Mouse (Mus musculus) forebrain, embryonic 11.5 days (tissue): ENCODE results near the gene Fsd1. TPM values are rescaled to one million over a fixed set of nuclear protein-coding genes. Genes with fewer than 3 reads are reported as not detected.

Experiments used
- ATAC-seq: fragments of 200-750 bp; cut with Nextera tagmentation; replicated peaks from 2 replicates; pipeline ENCODE4 v1.8.0; 2017; ENCODE audit warnings: moderate TSS enrichment; ENCODE audit not compliant: low FRiP score
- DNase-seq: peaks from one replicate; pipeline ENCODE4 v3.0.0-alpha.2; 2017; ENCODE audit warnings: low spot score
- H3K27ac ChIP-seq: fragments of 300-500 bp; sonication (generic); 2 replicates; pipeline ENCODE4 v1.5.1; 2014; ENCODE audit warnings: low read depth, low read length
- H3K27me3 ChIP-seq: fragments of 300-500 bp; sonication (generic); 2 replicates; pipeline ENCODE4 v1.6.1; 2014; ENCODE audit warnings: mild to moderate bottlenecking, low read length, mixed read lengths; ENCODE audit not compliant: control insufficient read depth, insufficient read depth
- H3K36me3 ChIP-seq: fragments of 300-500 bp; sonication (generic); 2 replicates; pipeline ENCODE4 v1.6.1; 2014; ENCODE audit warnings: mild to moderate bottlenecking, low read length, moderate library complexity, mixed read lengths; ENCODE audit not compliant: control insufficient read depth, insufficient read depth
- H3K4me1 ChIP-seq: fragments of 300-500 bp; sonication (generic); replicated peaks from 2 replicates; pipeline ENCODE4 v1.6.1; 2014; ENCODE audit warnings: low read length, mixed read lengths; ENCODE audit not compliant: control insufficient read depth, insufficient read depth
- H3K4me2 ChIP-seq: fragments of 300-500 bp; sonication (generic); 2 replicates; pipeline ENCODE4 v1.6.1; 2014; ENCODE audit warnings: low read depth, mild to moderate bottlenecking, low read length, moderate library complexity, mixed read lengths; ENCODE audit not compliant: severe bottlenecking
- H3K4me3 ChIP-seq: fragments of 300-500 bp; sonication (generic); 2 replicates; pipeline ENCODE4 v1.5.1; 2014; ENCODE audit warnings: low read depth, low read length
- H3K9ac ChIP-seq: fragments of 300-500 bp; sonication (generic); 2 replicates; pipeline ENCODE4 v1.6.1; 2014; ENCODE audit warnings: low read length
- H3K9me3 ChIP-seq: fragments of 300-500 bp; sonication (generic); 2 replicates; pipeline ENCODE4 v1.6.1; 2016; ENCODE audit warnings: low read length, mixed read lengths; ENCODE audit not compliant: control insufficient read depth
- WGBS: fragments of 180-500 bp; shearing (Covaris S2); extraction: QIAGEN DNeasy Blood & Tissue Kit; methylation state at CpG from one replicate; pipeline ENCODE4 v1.1.7; 2014; 5-methylcytosine and 5-hydroxymethylcytosine counted together
- polyA plus RNA-seq: library from polyadenylated mRNA; unstranded; fragments of >200 nt; fragmentation: Nextera tagmentation; extraction: Ambion mirVana; gene quantifications from 2 replicates; pipeline ENCODE4 v1.2.1, GENCODE M21; 2014

Fsd1 gene
- polyA plus RNA-seq, 1 experiment from 2014 or later = 61.9 TPM

- Histone ChIP-seq H3K36me3 (no peaks in the 10 kb centered on the region), H3K4me1 (peaks cover 2% of the 10 kb centered on the region; the same call in 1 of the 2 replicates), H3K4me2 (no peak within 1 kb of the TSS), H3K9me3 (no peaks in the 10 kb centered on the region), H3K9ac (no peak within 1 kb of the TSS), H3K4me3 (no peak within 1 kb of the TSS), H3K27ac (no peak within 1 kb of the TSS), H3K27me3 (no peaks in the 10 kb centered on the region)
- 81% methylated on average over 6 of the region's 6 CpGs for WGBS
- peak; percentile 42 for DNase-seq
- no peak for ATAC-seq
Measured at GRCm38 (mm10) chr17:55952447-55953027, 33.8 kb upstream of the Fsd1 start, which contains the start of gene Ebi3. Ebi3 (plus strand) TSS chr17:55952640.

DNA sequence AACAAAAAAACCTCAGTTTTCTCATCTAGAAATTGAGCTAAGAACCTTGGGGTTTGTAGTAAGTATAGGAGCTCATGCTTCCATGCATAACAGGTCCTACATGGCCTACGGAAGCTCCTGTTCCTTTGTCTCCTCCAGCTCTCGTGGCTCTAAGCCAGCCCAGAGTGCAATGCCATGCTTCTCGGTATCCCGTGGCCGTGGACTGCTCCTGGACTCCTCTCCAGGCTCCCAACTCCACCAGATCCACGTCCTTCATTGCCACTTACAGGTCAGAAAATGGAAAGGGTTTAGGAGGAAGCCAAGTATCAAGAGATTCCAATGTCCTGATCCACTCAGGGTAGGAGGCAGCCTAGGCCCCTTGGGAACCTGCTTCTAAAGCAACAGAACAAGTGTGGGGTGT is 32.6 kb upstream of the Fsd1 start:
- no peaks in the 10 kb centered on the region for H3K9me3 ChIP-seq
- no peak overlapping the region for H3K4me3 ChIP-seq
- H3K4me1 ChIP-seq = peaks cover 5% of the 10 kb centered on the region
- H3K27me3 ChIP-seq = no peaks in the 10 kb centered on the region
- DNase-seq = no peak
- no peak overlapping the region for H3K9ac ChIP-seq
- no peak overlapping the region for H3K4me2 ChIP-seq
- 84% methylated on average over 6 of the region's 6 CpGs for WGBS
- no peak for ATAC-seq
- no peaks in the 10 kb centered on the region for H3K36me3 ChIP-seq
- H3K27ac ChIP-seq = no peak overlapping the region

DNA sequence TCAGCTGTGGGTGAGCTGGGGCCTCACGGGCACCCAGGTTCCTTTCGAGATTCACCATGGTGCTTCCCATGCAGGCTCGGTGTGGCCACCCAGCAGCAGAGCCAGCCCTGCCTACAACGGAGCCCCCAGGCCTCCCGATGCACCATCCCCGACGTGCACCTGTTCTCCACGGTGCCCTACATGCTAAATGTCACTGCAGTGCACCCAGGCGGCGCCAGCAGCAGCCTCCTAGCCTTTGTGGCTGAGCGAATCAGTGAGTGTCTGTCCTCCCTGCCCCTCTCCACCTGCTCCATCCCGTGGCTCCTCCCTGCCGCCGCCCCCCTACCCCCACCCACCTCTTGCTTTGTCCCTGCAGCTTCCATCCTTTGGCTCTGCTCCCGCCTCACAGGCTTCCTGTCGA is 32.1 kb upstream of the Fsd1 start:
- no peaks in the 10 kb centered on the region for H3K9me3 ChIP-seq
- WGBS = 32% methylated on average over 16 of the region's 16 CpGs
- ATAC-seq (no peak), DNase-seq (peak; percentile 52)
- H3K27me3 ChIP-seq = no peaks in the 10 kb centered on the region
- no peak overlapping the region for H3K4me2 ChIP-seq
- no peaks in the 10 kb centered on the region for H3K36me3 ChIP-seq
- peaks cover 5% of the 10 kb centered on the region for H3K4me1 ChIP-seq
- no peak overlapping the region for H3K9ac ChIP-seq
- no peak overlapping the region for H3K27ac ChIP-seq
- no peak overlapping the region for H3K4me3 ChIP-seq

- Histone ChIP-seq H3K27ac (no peak overlapping the region), H3K9ac (peak overlapping the region; percentile 60), H3K36me3 (no peaks in the 10 kb centered on the region), H3K9me3 (no peaks in the 10 kb centered on the region), H3K4me3 (peak overlapping the region; percentile 46), H3K4me1 (peaks cover 10% of the 10 kb centered on the region), H3K27me3 (no peaks in the 10 kb centered on the region), H3K4me2 (peak overlapping the region; percentile 88)
- whole genome bisulfite sequencing = under 1% methylated on average over 26 of the region's 26 CpGs
- ATAC-seq = peak; percentile 28
- DNase-seq = peak; percentile 84
Measured at GRCm38 (mm10) chr17:55956129-55956528, 30.2 kb upstream of the Fsd1 start.

DNA sequence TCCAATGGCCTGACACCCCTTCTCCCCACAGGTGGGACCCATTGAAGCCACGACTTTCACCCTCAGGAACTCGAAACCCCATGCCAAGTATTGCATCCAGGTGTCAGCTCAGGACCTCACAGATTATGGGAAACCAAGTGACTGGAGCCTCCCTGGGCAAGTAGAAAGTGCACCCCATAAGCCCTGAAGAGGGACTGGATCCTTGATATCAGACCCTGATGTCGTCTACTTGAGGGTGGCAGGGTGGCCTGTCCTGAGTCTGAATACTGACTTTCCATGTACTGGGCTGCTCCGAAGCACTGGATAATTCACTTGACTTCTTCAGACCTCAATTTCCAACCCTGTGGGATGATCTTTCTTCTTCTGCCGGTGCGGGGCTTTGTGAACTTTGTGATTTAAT is 29.7 kb upstream of the Fsd1 start:
- H3K9ac ChIP-seq = peak overlapping the region; percentile 60
- ATAC-seq (no peak), DNase-seq (peak; percentile 49)
- H3K27ac ChIP-seq = no peak overlapping the region
- no peaks in the 10 kb centered on the region for H3K36me3 ChIP-seq
- H3K4me2 ChIP-seq = peak overlapping the region; percentile 88
- H3K4me3 ChIP-seq = peak overlapping the region; percentile 46
- no peaks in the 10 kb centered on the region for H3K27me3 ChIP-seq
- peaks cover 10% of the 10 kb centered on the region for H3K4me1 ChIP-seq
- 38% methylated on average over 6 of the region's 6 CpGs for WGBS
- H3K9me3 ChIP-seq = no peaks in the 10 kb centered on the region

GRCm38 (mm10) chr17:55957168-55957567 is 29.1 kb upstream of the Fsd1 start:
- Histone ChIP-seq H3K4me1 (peaks cover 10% of the 10 kb centered on the region), H3K4me2 (no peak overlapping the region), H3K4me3 (no peak overlapping the region), H3K27me3 (no peaks in the 10 kb centered on the region), H3K9me3 (no peaks in the 10 kb centered on the region), H3K9ac (no peak overlapping the region), H3K36me3 (no peaks in the 10 kb centered on the region), H3K27ac (no peak overlapping the region)
- WGBS = 11% methylated on average over 9 of the region's 9 CpGs
- peak; percentile 34 for ATAC-seq
- peak; percentile 87 for DNase-seq

DNA sequence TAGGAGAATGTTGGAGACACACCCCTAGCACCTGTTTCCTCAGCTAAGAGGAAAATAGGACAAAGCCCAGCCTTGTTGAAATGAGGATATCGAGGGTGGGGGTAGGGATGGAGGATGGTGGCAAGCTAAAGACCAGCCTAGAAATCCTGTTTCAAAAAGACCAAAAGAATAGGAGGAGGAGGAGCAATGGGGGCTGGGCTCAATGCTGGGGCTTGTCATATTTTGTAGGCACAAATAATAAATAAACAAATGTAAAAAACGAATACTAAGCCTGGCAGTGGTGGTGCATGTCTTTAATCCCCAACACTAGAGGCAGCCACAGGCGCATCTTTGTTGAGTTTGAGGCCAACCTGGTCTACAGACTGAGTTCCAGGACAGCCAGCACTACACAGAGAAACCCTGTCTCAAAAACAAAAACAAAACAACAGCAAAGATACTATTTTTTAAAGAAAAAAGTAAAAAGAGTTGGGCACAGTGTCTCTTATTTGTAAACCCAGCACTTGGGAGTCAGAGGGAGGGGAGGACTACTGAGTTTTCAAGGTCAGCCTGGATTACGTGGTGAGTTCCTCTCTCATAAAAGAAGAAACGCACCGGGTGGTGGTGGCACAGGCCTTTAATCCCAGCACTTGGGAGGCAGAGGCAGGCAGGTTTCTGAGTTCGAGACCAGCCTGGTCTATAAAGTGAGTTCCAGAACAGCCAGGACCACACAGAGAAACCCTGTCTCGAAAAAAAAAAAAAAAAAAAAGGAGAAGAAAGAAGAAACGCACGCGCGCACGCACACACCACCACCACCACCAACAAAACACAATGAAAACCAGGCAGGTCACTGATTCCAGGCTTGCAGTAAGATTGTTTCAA is 28.4 kb upstream of the Fsd1 start:
- 80% methylated on average over 13 of the region's 13 CpGs for WGBS
- ATAC-seq = no peak
- peak overlapping the region; percentile 60 for H3K9ac ChIP-seq

DNA sequence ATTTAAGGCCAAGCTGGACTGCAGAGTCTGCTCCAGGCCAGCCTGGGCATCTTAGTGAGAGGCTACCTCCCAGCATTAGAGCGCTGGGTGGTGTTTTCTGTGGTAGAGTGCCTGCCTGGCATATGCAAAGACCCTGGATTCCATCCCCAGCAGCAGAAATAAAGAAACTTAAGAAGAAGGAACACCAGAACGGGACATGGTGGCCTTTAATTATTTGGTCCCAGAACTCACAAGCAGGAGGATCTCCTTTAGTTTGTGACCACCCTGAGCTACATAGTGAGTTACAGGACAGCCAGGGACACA is 27.8 kb upstream of the Fsd1 start:
- H3K4me1 ChIP-seq = peaks cover 10% of the 10 kb centered on the region
- peak overlapping the region; percentile 56 for H3K4me3 ChIP-seq
- DNase-seq (peak; percentile 51), ATAC-seq (no peak)
- 21% methylated on average over 2 of the region's 2 CpGs for whole genome bisulfite sequencing
- H3K4me2 ChIP-seq = peak overlapping the region; percentile 66
- H3K9me3 ChIP-seq = no peaks in the 10 kb centered on the region
- H3K27ac ChIP-seq = peak overlapping the region; percentile 92; the same call in 1 of the 2 replicates
- H3K36me3 ChIP-seq = no peaks in the 10 kb centered on the region
- peak overlapping the region; percentile 60 for H3K9ac ChIP-seq
- no peaks in the 10 kb centered on the region for H3K27me3 ChIP-seq

More for the DNA sequence above, 28.4 kb upstream of the Fsd1 start:
- peak; percentile 48 for DNase-seq
- Histone ChIP-seq H3K27me3 (no peaks in the 10 kb centered on the region), H3K4me1 (peaks cover 10% of the 10 kb centered on the region), H3K36me3 (no peaks in the 10 kb centered on the region), H3K9me3 (no peaks in the 10 kb centered on the region), H3K27ac (0 out of 2 replicates have a peak overlapping the region, but pooled peaks have one; percentile 92), H3K4me2 (peak overlapping the region; percentile 66), H3K4me3 (peak overlapping the region; percentile 56)
